Mouse (Mus musculus): ENCODE results near the gene Imp4.
"Not testable (repeated sequence)": the region's sequence is repeated elsewhere in the genome, so short reads cannot be mapped to it uniquely, and the experiment has no call there.

DNA sequence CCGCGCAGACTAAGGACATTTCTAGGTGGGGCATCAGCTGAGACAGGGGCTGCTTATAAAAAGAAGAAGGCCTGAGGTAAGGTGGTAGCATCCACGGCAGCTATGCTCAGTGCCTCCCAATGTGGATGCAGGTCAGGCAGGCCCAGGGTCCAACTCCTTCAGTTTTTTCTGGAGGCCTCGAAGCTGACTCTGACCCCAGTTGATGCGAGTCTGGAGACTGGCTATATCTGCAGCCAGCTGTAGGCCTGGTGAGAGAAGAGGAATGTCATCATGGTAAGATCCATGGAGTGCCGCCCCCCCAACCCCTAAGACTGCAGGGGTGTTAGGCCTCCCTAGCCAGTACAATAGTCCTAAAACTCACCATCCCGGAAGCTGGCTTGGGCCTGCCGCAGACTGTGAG, 2.3 kb upstream of the Imp4 start:
- not testable (repeated sequence) for TF ChIP-seq TAL1, GATA1 (IDR thresholded peaks at IDR 0.05; ENCODE audit: low read length)
